In genomic region chr3:88579454-88580117, GRCm38 (mm10) we compare ENCODE assay signal across 7 mouse cellular contexts. TPM values are rescaled to one million over a fixed set of nuclear protein-coding genes. Genes with fewer than 3 reads are reported as not detected.
DNase-seq lines count a peak whose midpoint lies in the region; ATAC-seq lines count a peak whose summit lies in the region.

No protein-coding gene starts in this region.

- H3K9ac ChIP-seq in intestine, embryonic 16.5 days (ENCODE audit: low read depth, low read length): peak overlapping the region; percentile 93

- H3K4me3 ChIP-seq in intestine, embryonic 16.5 days (ENCODE audit: low read length): peak overlapping the region; percentile 85

- peak; percentile 89 for DNase-seq in adrenal gland, postnatal 14 days
- peak; percentile 80 for DNase-seq in embryo, embryonic 9.5 days (ENCODE audit: extremely low spot score)
- peak; percentile 41 to 76 for DNase-seq in gastrocnemius, postnatal 4 days (ENCODE audit: low spot score in 2 of 2)
- DNase-seq in left cerebral cortex, postnatal 25 days (ENCODE audit: low spot score in 2 of 2): peak; percentile 80 to 88
- DNase-seq in mesoderm, embryonic 11.5 days (ENCODE audit: low read depth, low spot score): peak; percentile 75
- DNase-seq in right cerebral cortex, postnatal 36 days (ENCODE audit: low spot score in 2 of 2): peak; percentile 73 to 80

- peak overlapping the region; percentile 71 for H3K27ac ChIP-seq in intestine, embryonic 16.5 days (ENCODE audit: low read length)

- peak; percentile 91 for ATAC-seq in intestine, embryonic 16.5 days

- H3K36me3 ChIP-seq in intestine, embryonic 16.5 days (ENCODE audit: control insufficient read depth, insufficient read depth, low read length): no peaks in the 10 kb centered on the region

- under 1% methylated on average over 34 of the region's 34 CpGs for WGBS in intestine, embryonic 16.5 days

- no peaks in the 10 kb centered on the region for H3K27me3 ChIP-seq in intestine, embryonic 16.5 days (replicated peaks; ENCODE audit: control insufficient read depth, insufficient read depth, low read length)

- peaks cover 9% of the 10 kb centered on the region for H3K4me1 ChIP-seq in intestine, embryonic 16.5 days (ENCODE audit: control insufficient read depth, insufficient read depth, low read length)

- H3K4me2 ChIP-seq in intestine, embryonic 16.5 days (ENCODE audit: low read depth, low read length): peak overlapping the region; percentile 65

- H3K9me3 ChIP-seq in intestine, embryonic 16.5 days (ENCODE audit: control insufficient read depth, low read length): no peaks in the 10 kb centered on the region

- intact Hi-C loops in left cerebral cortex, postnatal 25 days (cut with DNase I): no loop called here

RNA-seq across cellular contexts. Expression of gene Ssr2, which starts 3.9 kb away (rescaled TPM):
- total RNA-seq in adrenal gland, postnatal 14 days (2021): 222 and 252 TPM in 2 replicates
- total RNA-seq in gastrocnemius, postnatal 4 days (2021): 100 to 1,000 TPM; 150 to 159 TPM
- 371 and 377 TPM in 2 replicates for polyA plus RNA-seq in intestine, embryonic 16.5 days (2015; fragmentation: Nextera tagmentation; extraction: Ambion mirVana)
- 100 to 1,000 TPM in 1 of 2 experiments, 10 to 100 TPM in 1; 97.7 to 106 TPM for total RNA-seq in left cerebral cortex, postnatal 25 days (2021)

RNA-seq across cellular contexts. Expression of gene Ubqln4, which starts 26.0 kb away (rescaled TPM):
- total RNA-seq in adrenal gland, postnatal 14 days (2021): 70.3 and 75.3 TPM in 2 replicates
- 10 to 100 TPM; 54.9 to 58.0 TPM for total RNA-seq in gastrocnemius, postnatal 4 days (2021)
- polyA plus RNA-seq in intestine, embryonic 16.5 days (2015; fragmentation: Nextera tagmentation; extraction: Ambion mirVana): 37.2 and 38.9 TPM in 2 replicates
- total RNA-seq in left cerebral cortex, postnatal 25 days (2021): 100 to 1,000 TPM; 128 to 129 TPM

RNA-seq across cellular contexts. Expression of gene Arhgef2, which starts 26.2 kb away (rescaled TPM):
- 36.9 and 67.6 TPM in 2 replicates for total RNA-seq in adrenal gland, postnatal 14 days (2021)
- 100 to 1,000 TPM; 161 to 166 TPM for total RNA-seq in gastrocnemius, postnatal 4 days (2021)
- polyA plus RNA-seq in intestine, embryonic 16.5 days (2015; fragmentation: Nextera tagmentation; extraction: Ambion mirVana): 41.5 and 43.7 TPM in 2 replicates
- total RNA-seq in left cerebral cortex, postnatal 25 days (2021): 100 to 1,000 TPM; 245 to 246 TPM

RNA-seq across cellular contexts. Expression of gene Lamtor2, which starts 26.7 kb away (rescaled TPM):
- total RNA-seq in adrenal gland, postnatal 14 days (2021): 133 and 138 TPM in 2 replicates
- 10 to 100 TPM; 78.5 to 81.4 TPM for total RNA-seq in gastrocnemius, postnatal 4 days (2021)
- polyA plus RNA-seq in intestine, embryonic 16.5 days (2015; fragmentation: Nextera tagmentation; extraction: Ambion mirVana): 244 and 256 TPM in 2 replicates
- 10 to 100 TPM; 96.9 to 99.5 TPM for total RNA-seq in left cerebral cortex, postnatal 25 days (2021)

RNA-seq across cellular contexts. Expression of gene Rab25, which starts 31.5 kb away (rescaled TPM):
- not detected in 2 replicates for total RNA-seq in adrenal gland, postnatal 14 days (2021)
- total RNA-seq in gastrocnemius, postnatal 4 days (2021): under 1 TPM; 0.57 to 0.91 TPM
- polyA plus RNA-seq in intestine, embryonic 16.5 days (2015; fragmentation: Nextera tagmentation; extraction: Ambion mirVana): 102 and 109 TPM in 2 replicates
- total RNA-seq in left cerebral cortex, postnatal 25 days (2021): not detected

Comparison
In these comparisons a context has a peak if more than half of its experiments do, and no peak if none do; other contexts are left out.
1. Peak in every context shown above with its lines: DNase-seq, ATAC-seq, H3K4me3 ChIP-seq and H3K27ac ChIP-seq.